21 mouse cellular contexts compared by ENCODE assay signal in genomic region chr16:94287826-94288225, GRCm38 (mm10). TPM values are rescaled to one million over a fixed set of nuclear protein-coding genes. Genes with fewer than 3 reads are reported as not detected.
"Had no signal": no experiment of that assay in that cellular context is flagged by ENCODE, and none has a peak within 500 bp of the region (broad histone marks: within the 10 kb centered on the region; RNA-seq: fewer than 3 reads in every experiment).

No protein-coding gene starts in this region.

- H3K9ac ChIP-seq: limb, embryonic 13.5 days; liver, embryonic 14.5 days; liver, postnatal 0 days; lung, embryonic 14.5 days; midbrain, embryonic 13.5 days had no signal

- H3K9me3 ChIP-seq: limb, embryonic 10.5 days; limb, embryonic 13.5 days; midbrain, embryonic 10.5 days; midbrain, embryonic 13.5 days had no signal

- H3K36me3 ChIP-seq: limb, embryonic 13.5 days; midbrain, embryonic 13.5 days had no signal

- H3K27ac ChIP-seq: kidney, postnatal 0 days; layer of hippocampus, adult 2 months; limb, embryonic 10.5 days; limb, embryonic 13.5 days; liver, embryonic 14.5 days; macrophage; midbrain, embryonic 10.5 days; midbrain, embryonic 13.5 days had no signal

- H3K4me3 ChIP-seq: layer of hippocampus, adult 2 months; limb, embryonic 10.5 days; limb, embryonic 13.5 days; midbrain, embryonic 10.5 days; midbrain, embryonic 13.5 days; myocyte had no signal

- DNase-seq: kidney, adult 2 months; kidney, postnatal 25 days; layer of hippocampus, adult 9-11 months; liver, postnatal 0 days; lung, embryonic 14.5 days; thymus, adult 18-20 months; thymus, postnatal 14 days; thymus, postnatal 4 days had no signal

- ATAC-seq: liver, postnatal 0 days; lung, postnatal 0 days; midbrain, embryonic 13.5 days; midbrain, embryonic 16.5 days had no signal

- H3K4me2 ChIP-seq: limb, embryonic 13.5 days; lung, embryonic 14.5 days; midbrain, embryonic 13.5 days had no signal

RNA-seq across cellular contexts. Expression of gene Ripply3, which starts 40.4 kb away (rescaled TPM):
- total RNA-seq: left cerebral cortex, postnatal 25 days; monocyte, adult 5-6 weeks had no signal
- polyA plus RNA-seq: macrophage had no signal
